Mouse (Mus musculus): ENCODE data around the gene Gpc6.

GRCm38 (mm10) chr14:117421170-117421569 lies 496.1 kb downstream of the Gpc6 start:
- TF ChIP-seq POLR2A (IDR thresholded peaks at IDR 0.05; ENCODE audit: low read depth, low read length) (no peak), CTCF (IDR thresholded peaks at IDR 0.05; ENCODE audit: borderline replicate concordance, insufficient read depth, low read length) (no peak)
